Mouse (Mus musculus) heart, adult 2 months (tissue): ENCODE data around the gene Cyp4f18. TPM values are rescaled to one million over a fixed set of nuclear protein-coding genes. Genes with fewer than 3 reads are reported as not detected.
"Not testable (repeated sequence)": the region's sequence is repeated elsewhere in the genome, so short reads cannot be mapped to it uniquely, and the experiment has no call there.

ENCODE experiments used
- DNase-seq, 2 experiments: peaks; one replicate each; pipeline ENCODE4 v3.0.0; 2021
- H3K27ac ChIP-seq: fragments of 200-600 bp; 2 replicates; pipeline ENCODE4 v1.8.1; 2022
- H3K27me3 ChIP-seq: fragments of 200-500 bp; 2 replicates; pipeline ENCODE4 v1.6.1; 2012; ENCODE audit warnings: mild to moderate bottlenecking, low read length, inconsistent platforms, mixed read lengths; ENCODE audit not compliant: control insufficient read depth, insufficient read depth
- H3K36me3 ChIP-seq: fragments of 200-500 bp; 2 replicates; pipeline ENCODE4 v1.6.1; 2012; ENCODE audit warnings: low read length, inconsistent platforms; ENCODE audit not compliant: control insufficient read depth, insufficient read depth
- H3K4me1 ChIP-seq: fragments of 200-500 bp; 2 replicates; pipeline ENCODE4 v1.6.1; 2011; ENCODE audit warnings: low read length; ENCODE audit not compliant: control insufficient read depth, insufficient read depth
- H3K4me3 ChIP-seq: fragments of 200-600 bp; 2 replicates; pipeline ENCODE4 v1.8.1; 2022
- H3K79me2 ChIP-seq: fragments of 200-500 bp; replicated peaks from 2 replicates; pipeline ENCODE4 v1.6.1; 2012; ENCODE audit warnings: mild to moderate bottlenecking, inconsistent platforms, low read length, moderate library complexity, mixed read lengths; ENCODE audit not compliant: control insufficient read depth, insufficient read depth
- H3K9ac ChIP-seq: fragments of 200-500 bp; 2 replicates; pipeline ENCODE4 v1.6.1; 2012; ENCODE audit warnings: low read depth, mild to moderate bottlenecking, control low read depth, inconsistent platforms, low read length, mixed read lengths
- CTCF ChIP-seq: fragments of 200-600 bp; IDR thresholded peaks from 2 replicates; pipeline ENCODE4 v1.8.1; 2022; ENCODE audit warnings: antibody characterized with exemption, mild to moderate bottlenecking, moderate library complexity
- EP300 ChIP-seq: fragments of 200-500 bp; IDR thresholded peaks from 2 replicates; pipeline ENCODE4 v1.6.1; 2011; ENCODE audit warnings: low read depth, low read length, control low read depth; ENCODE audit not compliant: insufficient read depth
- POLR2A ChIP-seq: fragments of 200-500 bp; IDR thresholded peaks from 2 replicates; pipeline ENCODE4 v1.6.1; 2011; ENCODE audit warnings: mild to moderate bottlenecking, low read depth, low read length, control low read depth; ENCODE audit not compliant: insufficient read depth
- WGBS: fragments of 180-500 bp; shearing (Covaris S2); methylation state at CpG from one replicate; pipeline ENCODE4 v1.1.7; 2018; 5-methylcytosine and 5-hydroxymethylcytosine counted together
- intact Hi-C: fragments of 180-260 bp; cut with DNase I; formaldehyde crosslinking; loops from one replicate; pipeline ENCODE4 v1.15.1; 2025
- long read RNA-seq: library from polyadenylated mRNA; stranded (forward); transcript quantifications from one replicate; pipeline ENCODE4 v2.0.0, GENCODE M21; 2021
- polyA plus RNA-seq: library from polyadenylated mRNA; depleted of rRNA; stranded (reverse); fragments of >200 nt; gene quantifications from 2 replicates; pipeline ENCODE4 v1.2.3, GENCODE M21; 2012; rRNA removed
- total RNA-seq, 2 experiments: library from RNA; stranded (reverse); gene quantifications; 2 replicates each; pipeline ENCODE4 v1.2.3; 2021

Cyp4f18 gene
- 1 to 10 TPM; 1.2 to 1.4 TPM for total RNA-seq
- polyA plus RNA-seq = 1.7 and 5.2 TPM in 2 replicates
- long read RNA-seq, partial matches to known transcripts = 1 of 4 reads
- long read RNA-seq, other reads (novel, unspliced or antisense) = 1 of 4 reads

DNA sequence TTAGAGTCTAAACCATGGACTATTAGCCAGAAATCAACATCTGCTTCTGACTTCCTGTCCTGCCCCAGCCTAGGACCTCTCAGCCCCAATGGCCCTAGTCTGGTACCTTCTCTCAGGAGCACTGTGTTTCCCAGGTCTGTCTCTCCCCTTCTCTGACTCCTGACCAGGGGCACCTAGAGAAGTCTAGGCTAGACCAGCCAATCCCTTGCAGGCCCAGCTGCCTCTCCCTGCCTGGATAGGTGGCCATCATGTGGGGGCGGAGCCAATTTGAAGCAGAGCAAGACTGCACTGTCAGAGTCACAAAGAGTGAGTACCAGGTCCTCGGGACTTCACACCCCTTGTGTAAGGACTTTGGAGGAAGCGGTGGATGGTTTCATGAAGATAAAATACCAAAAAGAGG, at the start of gene Cyp4f18:
Gene Cyp4f18, minus strand, starts transcription at position 154 of the 400 bp plus-strand sequence.
- Histone ChIP-seq H3K9ac (no peak within 1 kb of the TSS), H3K27ac (no peak within 1 kb of the TSS; the same call in 1 of the 2 replicates), H3K79me2 (no peaks in the 10 kb centered on the region), H3K36me3 (no peaks in the 10 kb centered on the region), H3K4me3 (no peak within 1 kb of the TSS), H3K4me1 (no peaks in the 10 kb centered on the region; the same call in 1 of the 2 replicates), H3K27me3 (no peaks in the 10 kb centered on the region)
- no peak for TF ChIP-seq POLR2A
- intact Hi-C loops = no loop called here
- WGBS = 74% methylated on average over 3 of the region's 3 CpGs
- DNase-seq = peak; percentile 29 to 49

DNA sequence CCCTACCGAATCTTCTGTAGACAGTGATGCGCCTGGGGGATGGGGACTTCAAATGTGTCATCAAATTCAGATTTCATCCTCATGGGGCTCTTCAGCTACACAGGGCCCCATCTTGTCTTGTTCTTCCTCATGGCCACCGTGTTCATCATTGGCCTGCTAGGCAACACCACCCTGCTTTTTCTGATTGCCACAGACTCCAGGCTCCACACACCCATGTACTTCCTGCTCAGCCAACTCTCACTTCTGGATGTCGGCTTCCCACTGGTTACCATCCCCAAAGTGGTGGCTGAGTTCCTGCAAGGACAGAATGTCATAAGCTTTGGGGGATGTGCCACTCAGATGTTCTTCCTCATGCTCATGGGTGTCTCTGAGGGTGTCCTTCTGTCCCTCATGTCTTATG, 48.2 kb upstream of the Cyp4f18 start:
- DNase-seq, H3K4me3 ChIP-seq, H3K27ac ChIP-seq, intact Hi-C loops, H3K4me1 ChIP-seq, H3K27me3 ChIP-seq, H3K9ac ChIP-seq, H3K79me2 ChIP-seq, H3K36me3 ChIP-seq: not testable (repeated sequence)
- WGBS = 79% methylated on average over 3 of the region's 4 CpGs

GRCm38 (mm10) chr8:72054633-72055032, 45.2 kb upstream of the Cyp4f18 start:
- H3K27me3 ChIP-seq, H3K27ac ChIP-seq, H3K4me3 ChIP-seq, DNase-seq, intact Hi-C loops, H3K4me1 ChIP-seq, H3K79me2 ChIP-seq, H3K9ac ChIP-seq, H3K36me3 ChIP-seq: not testable (repeated sequence)

- H3K27ac ChIP-seq = no peak overlapping the region
- no peak for DNase-seq
- no peaks in the 10 kb centered on the region for H3K27me3 ChIP-seq
- 73% methylated on average over 1 of the region's 1 CpGs for WGBS
- no peaks in the 10 kb centered on the region for H3K79me2 ChIP-seq
- no peak overlapping the region for H3K4me3 ChIP-seq
- intact Hi-C loops = no loop called here
- no peaks in the 10 kb centered on the region for H3K4me1 ChIP-seq
- H3K9ac ChIP-seq = no peak overlapping the region
- H3K36me3 ChIP-seq = no peaks in the 10 kb centered on the region
- TF ChIP-seq POLR2A = no peak
- no peak for TF ChIP-seq CTCF
- no peak for TF ChIP-seq EP300
Measured at GRCm38 (mm10) chr8:72042493-72042892, 33.1 kb upstream of the Cyp4f18 start.

- DNase-seq, H3K27ac ChIP-seq, H3K4me1 ChIP-seq, H3K36me3 ChIP-seq, H3K4me3 ChIP-seq, H3K9ac ChIP-seq, H3K79me2 ChIP-seq, intact Hi-C loops, H3K27me3 ChIP-seq: not testable (repeated sequence)
- WGBS = 64% methylated on average over 4 of the region's 4 CpGs
Measured at GRCm38 (mm10) chr8:72040918-72041317, 31.5 kb upstream of the Cyp4f18 start, which contains the start of gene Olfr372. Olfr372 (plus strand) TSS chr8:72041218.

GRCm38 (mm10) chr8:72032926-72033325, 23.5 kb upstream of the Cyp4f18 start:
- H3K36me3 ChIP-seq = not testable (repeated sequence)

GRCm38 (mm10) chr8:72024886-72025285, 15.5 kb upstream of the Cyp4f18 start:
- H3K36me3 ChIP-seq, H3K79me2 ChIP-seq, H3K4me1 ChIP-seq, H3K27me3 ChIP-seq, H3K4me3 ChIP-seq, H3K27ac ChIP-seq, H3K9ac ChIP-seq, intact Hi-C loops: not testable (repeated sequence)
- peak; percentile 43 to 54 for DNase-seq
- 5% methylated on average over 4 of the region's 9 CpGs for WGBS
- peak; percentile 36 for TF ChIP-seq CTCF

More at GRCm38 (mm10) chr8:72032926-72033325, 23.5 kb upstream of the Cyp4f18 start:
- H3K79me2 ChIP-seq, H3K27ac ChIP-seq, intact Hi-C loops, H3K27me3 ChIP-seq, H3K4me1 ChIP-seq, H3K4me3 ChIP-seq, H3K9ac ChIP-seq: not testable (repeated sequence)
- DNase-seq = peak; percentile 40 to 62
- WGBS = 18% methylated on average over 4 of the region's 4 CpGs
- peak; percentile 56 for TF ChIP-seq CTCF
